Mouse (Mus musculus): Measurements from ENCODE around the gene Smpd4. TPM values are rescaled to one million over a fixed set of nuclear protein-coding genes. Genes with fewer than 3 reads are reported as not detected.
"Not testable (repeated sequence)": the region's sequence is repeated elsewhere in the genome, so short reads cannot be mapped to it uniquely, and the experiment has no call there.

The Smpd4 gene
- total and polyA plus RNA-seq, 2 experiments from 2014 or later, result 26.2 to 48.3 TPM

DNA sequence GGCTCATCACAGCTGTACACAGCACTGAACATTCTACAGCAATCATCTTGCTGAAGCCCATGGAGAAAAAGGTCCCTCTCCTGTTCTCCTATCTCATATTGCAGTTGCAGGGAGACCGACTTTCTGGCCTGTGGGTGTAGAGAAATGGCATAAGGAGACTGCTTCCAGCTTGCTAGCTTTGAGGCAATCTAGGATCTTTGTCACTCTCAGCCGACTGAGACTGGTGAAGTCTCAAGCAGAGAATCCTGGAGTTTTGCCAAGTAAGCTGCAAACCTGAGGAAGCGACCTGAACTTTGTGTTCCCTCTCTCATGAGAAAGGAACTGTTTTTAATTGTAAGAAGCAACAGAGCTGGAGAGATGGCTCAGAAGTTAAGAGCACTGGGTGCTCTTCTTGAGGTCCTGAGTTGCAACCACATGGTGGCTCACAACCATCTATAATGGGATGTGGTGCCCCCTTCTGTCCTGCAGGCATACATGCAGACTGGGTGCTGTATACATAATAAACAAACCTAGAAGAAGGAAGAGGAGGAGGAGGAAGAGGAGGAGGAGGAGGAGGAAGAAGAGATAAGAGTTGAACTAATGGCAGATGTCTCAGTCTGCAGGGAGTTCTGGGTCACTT, 18.1 kb upstream of the Smpd4 start:
- no peak overlapping the region for H3K4me2 ChIP-seq (ENCODE audit: low read depth)
- no peak overlapping the region for H3K4me3 ChIP-seq (ENCODE audit: low read depth, low read length)
- no peak overlapping the region for H3K9ac ChIP-seq
- ATAC-seq (no peak), DNase-seq (no peak)
- no peak overlapping the region for H3K27ac ChIP-seq (ENCODE audit: low read depth, low read length)
- H3K36me3 ChIP-seq (ENCODE audit: insufficient read depth), result no peaks in the 10 kb centered on the region
- 58% methylated on average over 3 of the region's 3 CpGs for WGBS
- H3K4me1 ChIP-seq (ENCODE audit: insufficient read depth), result 0 out of 2 replicates have a peak, but pooled peaks cover 8% of the 10 kb centered on the region
- peak; percentile 34 for TF ChIP-seq CTCF (IDR thresholded peaks at IDR 0.05; ENCODE audit: low read depth)
- H3K27me3 ChIP-seq (ENCODE audit: insufficient read depth, low read length), result no peaks in the 10 kb centered on the region
- no peaks in the 10 kb centered on the region for H3K9me3 ChIP-seq (ENCODE audit: low read length)

DNA sequence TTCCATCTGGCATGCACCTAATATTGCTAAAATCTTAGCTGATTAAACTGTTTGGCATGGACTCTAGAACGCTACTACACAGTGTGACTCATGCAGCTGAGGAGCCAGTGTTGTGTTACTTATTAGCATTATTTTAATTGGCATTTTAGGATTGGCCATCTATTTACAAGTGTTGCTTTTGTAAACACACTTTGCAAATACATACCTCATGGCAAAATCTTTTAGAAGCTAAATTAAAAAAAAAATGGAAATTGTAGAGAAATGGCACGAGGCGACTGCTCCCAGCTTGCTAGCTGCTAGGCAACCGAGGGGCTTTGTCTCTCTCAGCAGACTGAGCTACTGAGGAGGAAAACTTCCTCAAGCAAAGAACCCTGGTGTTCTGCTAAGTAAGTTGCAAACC, 14.2 kb upstream of the Smpd4 start:
- TF ChIP-seq CTCF (IDR thresholded peaks at IDR 0.05; ENCODE audit: low read depth), result no peak
- H3K27ac ChIP-seq (ENCODE audit: low read depth, low read length), result peak overlapping the region; percentile 45; the same call in 1 of the 2 replicates
- H3K27me3 ChIP-seq (ENCODE audit: insufficient read depth, low read length), result no peaks in the 10 kb centered on the region
- no peaks in the 10 kb centered on the region for H3K36me3 ChIP-seq (ENCODE audit: insufficient read depth)
- DNase-seq (peak; percentile 63), ATAC-seq (peak; percentile 82)
- no peaks in the 10 kb centered on the region for H3K9me3 ChIP-seq (ENCODE audit: low read length)
- H3K4me1 ChIP-seq (ENCODE audit: insufficient read depth), result 0 out of 2 replicates have a peak, but pooled peaks cover 8% of the 10 kb centered on the region
- H3K4me2 ChIP-seq (ENCODE audit: low read depth), result no peak overlapping the region; the same call in 1 of the 2 replicates
- H3K4me3 ChIP-seq (ENCODE audit: low read depth, low read length), result no peak overlapping the region
- 25% methylated on average over 4 of the region's 4 CpGs for WGBS
- H3K9ac ChIP-seq, result no peak overlapping the region

GRCm38 (mm10) chr16:17605684-17606083, 13.5 kb upstream of the Smpd4 start:
- WGBS, result 78% methylated on average over 5 of the region's 5 CpGs
- 0 out of 2 replicates have a peak overlapping the region, but pooled peaks have one; percentile 45 for H3K27ac ChIP-seq (ENCODE audit: low read depth, low read length)
- DNase-seq (no peak), ATAC-seq (peak; percentile 16; the same call in 1 of the 2 replicates)
- H3K36me3 ChIP-seq (ENCODE audit: insufficient read depth), result no peaks in the 10 kb centered on the region
- no peak overlapping the region for H3K4me2 ChIP-seq (ENCODE audit: low read depth)
- 0 out of 2 replicates have a peak, but pooled peaks cover 8% of the 10 kb centered on the region for H3K4me1 ChIP-seq (ENCODE audit: insufficient read depth)
- H3K27me3 ChIP-seq (ENCODE audit: insufficient read depth, low read length), result no peaks in the 10 kb centered on the region
- H3K9me3 ChIP-seq (ENCODE audit: low read length), result no peaks in the 10 kb centered on the region
- no peak for TF ChIP-seq CTCF (IDR thresholded peaks at IDR 0.05; ENCODE audit: low read depth)
- no peak overlapping the region for H3K4me3 ChIP-seq (ENCODE audit: low read depth, low read length)
- no peak overlapping the region for H3K9ac ChIP-seq

GRCm38 (mm10) chr16:17611383-17611782, 7.8 kb upstream of the Smpd4 start:
- H3K4me1 ChIP-seq (ENCODE audit: insufficient read depth), result no peaks in the 10 kb centered on the region
- ATAC-seq (no peak), DNase-seq (no peak)
- no peak for TF ChIP-seq CTCF (IDR thresholded peaks at IDR 0.05; ENCODE audit: low read depth)
- no peak overlapping the region for H3K27ac ChIP-seq (ENCODE audit: low read depth, low read length)
- H3K4me3 ChIP-seq (ENCODE audit: low read depth, low read length), result no peak overlapping the region
- 71% methylated on average over 4 of the region's 4 CpGs for WGBS
- no peaks in the 10 kb centered on the region for H3K9me3 ChIP-seq (ENCODE audit: low read length)
- H3K36me3 ChIP-seq (ENCODE audit: insufficient read depth), result no peaks in the 10 kb centered on the region
- no peak overlapping the region for H3K9ac ChIP-seq
- H3K4me2 ChIP-seq (ENCODE audit: low read depth), result no peak overlapping the region
- H3K27me3 ChIP-seq (ENCODE audit: insufficient read depth, low read length), result no peaks in the 10 kb centered on the region

DNA sequence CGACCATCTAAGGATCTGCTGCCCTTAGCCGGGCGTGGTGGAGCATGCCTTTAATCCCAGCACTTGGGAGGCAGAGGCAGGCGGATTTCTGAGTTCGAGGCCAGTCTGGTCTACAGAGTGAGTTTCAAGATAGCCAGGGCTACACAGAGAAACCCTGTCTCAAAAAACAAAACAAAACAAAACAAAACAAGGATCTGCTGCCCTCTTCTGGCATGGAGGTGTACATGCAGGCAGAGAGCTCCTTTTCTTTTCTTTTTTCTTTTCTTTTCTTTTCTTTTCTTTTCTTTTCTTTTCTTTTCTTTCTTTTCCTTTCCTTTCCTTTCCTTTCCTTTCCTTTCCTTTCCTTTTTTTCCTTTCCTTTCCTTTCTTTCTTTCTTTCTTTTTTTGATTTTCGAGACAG, 4.4 kb upstream of the Smpd4 start:
- 88% methylated on average over 6 of the region's 6 CpGs for WGBS
- peak; percentile 61 for TF ChIP-seq CTCF (IDR thresholded peaks at IDR 0.05; ENCODE audit: low read depth)
- not testable (repeated sequence) for ATAC-seq

GRCm38 (mm10) chr16:17616212-17616611, 2.9 kb upstream of the Smpd4 start:
- Histone ChIP-seq H3K9ac (no peak overlapping the region), H3K27me3 (ENCODE audit: insufficient read depth, low read length) (no peaks in the 10 kb centered on the region), H3K27ac (ENCODE audit: low read depth, low read length) (no peak overlapping the region), H3K36me3 (ENCODE audit: insufficient read depth) (no peaks in the 10 kb centered on the region), H3K4me3 (ENCODE audit: low read depth, low read length) (no peak overlapping the region), H3K9me3 (ENCODE audit: low read length) (no peaks in the 10 kb centered on the region), H3K4me1 (ENCODE audit: insufficient read depth) (peaks cover 6% of the 10 kb centered on the region; the same call in 1 of the 2 replicates), H3K4me2 (ENCODE audit: low read depth) (no peak overlapping the region)
- 91% methylated on average over 5 of the region's 5 CpGs for WGBS
- ATAC-seq, result no peak
- TF ChIP-seq CTCF (IDR thresholded peaks at IDR 0.05; ENCODE audit: low read depth), result no peak
- DNase-seq, result no peak

More for the DNA sequence above, 4.4 kb upstream of the Smpd4 start:
- H3K27ac ChIP-seq (ENCODE audit: low read depth, low read length); H3K4me2 ChIP-seq (ENCODE audit: low read depth); H3K9ac ChIP-seq; H3K27me3 ChIP-seq (ENCODE audit: insufficient read depth, low read length); H3K4me3 ChIP-seq (ENCODE audit: low read depth, low read length); H3K9me3 ChIP-seq (ENCODE audit: low read length); H3K36me3 ChIP-seq (ENCODE audit: insufficient read depth); DNase-seq; H3K4me1 ChIP-seq (ENCODE audit: insufficient read depth): not testable (repeated sequence)

- ATAC-seq (0 out of 2 replicates have a peak, but pooled peaks have one; percentile 28), DNase-seq (peak; percentile 58)
- Histone ChIP-seq H3K27ac (ENCODE audit: low read depth, low read length) (no peak overlapping the region), H3K4me1 (ENCODE audit: insufficient read depth) (peaks cover 6% of the 10 kb centered on the region; the same call in 1 of the 2 replicates), H3K36me3 (ENCODE audit: insufficient read depth) (peaks cover 6% of the 10 kb centered on the region; the same call in 1 of the 2 replicates), H3K9me3 (ENCODE audit: low read length) (no peaks in the 10 kb centered on the region), H3K4me2 (ENCODE audit: low read depth) (no peak overlapping the region), H3K9ac (no peak overlapping the region), H3K27me3 (ENCODE audit: insufficient read depth, low read length) (no peaks in the 10 kb centered on the region), H3K4me3 (ENCODE audit: low read depth, low read length) (no peak overlapping the region)
- peak; percentile 72 for TF ChIP-seq CTCF (IDR thresholded peaks at IDR 0.05; ENCODE audit: low read depth)
- WGBS, result 16% methylated on average over 13 of the region's 13 CpGs
Observed at GRCm38 (mm10) chr16:17617922-17618565, 1.1 kb upstream of the Smpd4 start.

Data from forebrain, postnatal 0 days (tissue).